Mouse (Mus musculus) kidney, postnatal 14 days (tissue): ENCODE results near the gene Arhgdig.
"Not testable (repeated sequence)": the region's sequence is repeated elsewhere in the genome, so short reads cannot be mapped to it uniquely, and the experiment has no call there.

ENCODE experiments used
- DNase-seq: peaks from one replicate; pipeline ENCODE4 v3.0.0; 2022; ENCODE audit warnings: mixed read lengths

Gene Arhgdig

DNA sequence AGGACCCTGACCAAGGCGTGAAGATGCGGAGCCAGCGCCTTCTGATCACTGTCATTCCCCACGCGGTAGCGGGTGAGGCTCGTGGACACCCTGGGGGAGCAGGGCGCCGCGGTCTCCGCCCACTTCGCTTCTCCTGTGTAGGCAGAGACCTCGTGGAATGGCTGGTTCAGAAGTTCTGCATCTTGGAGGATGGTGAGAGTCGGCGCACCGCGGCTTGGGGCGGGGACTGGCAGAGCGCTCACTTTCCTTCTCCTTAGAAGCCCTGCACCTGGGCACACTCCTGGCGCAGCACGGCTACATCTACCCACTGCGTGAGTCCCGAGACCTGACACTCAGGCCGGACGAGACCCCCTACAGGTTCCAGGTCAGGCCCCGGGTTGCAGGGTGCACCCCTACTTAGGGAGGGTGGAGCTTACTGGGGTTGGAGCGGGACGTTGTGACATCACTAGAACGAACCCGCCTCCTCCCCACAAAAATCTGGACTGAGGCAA, 4.2 kb downstream of the Arhgdig start:
- DNase-seq = peak; percentile 34

DNA sequence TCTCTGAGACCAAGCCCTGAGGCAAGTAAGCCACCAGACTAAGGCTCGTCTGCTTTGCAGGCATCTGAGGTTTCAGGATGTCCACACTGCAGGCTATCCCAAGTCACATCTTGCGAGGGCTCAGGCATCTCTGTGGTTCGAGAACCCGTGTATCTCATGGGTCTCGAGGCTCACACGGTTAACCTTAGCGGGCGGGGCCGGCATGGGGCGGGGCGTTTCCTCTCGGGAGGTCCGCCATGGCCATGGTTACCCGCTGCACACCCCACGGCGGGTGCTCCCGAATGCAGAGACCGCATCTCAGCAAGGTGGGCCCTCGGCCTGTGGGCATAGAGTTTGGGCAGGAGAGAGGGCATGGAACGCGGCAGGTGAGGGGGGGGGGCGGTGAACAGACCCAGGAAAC, 4.8 kb downstream of the Arhgdig start, which contains the start of gene Rgs11:
TSS of gene Rgs11 (plus strand) at position 215 of the 400 bp plus-strand sequence.
- peak; percentile 46 for DNase-seq

DNA sequence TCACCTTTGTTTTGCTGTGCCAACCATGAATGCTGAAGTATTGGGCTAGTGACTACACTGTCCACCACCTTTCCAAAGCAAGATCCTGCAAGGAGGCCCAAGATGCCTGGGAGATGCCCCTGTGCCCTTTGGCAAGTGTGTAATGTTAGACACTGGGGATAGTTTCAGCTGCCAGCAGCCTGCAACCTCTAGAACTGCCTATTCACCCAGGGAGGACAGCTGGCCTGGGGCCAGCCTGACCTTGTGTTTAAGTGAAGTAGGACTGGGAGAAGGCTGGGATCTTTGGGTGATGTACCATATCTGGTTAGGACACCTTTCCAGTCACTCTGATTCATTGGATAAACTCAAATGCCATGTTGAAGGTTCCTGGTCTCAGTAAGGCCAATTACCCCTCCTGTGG, 5.6 kb downstream of the Arhgdig start:
- peak; percentile 43 for DNase-seq

DNA sequence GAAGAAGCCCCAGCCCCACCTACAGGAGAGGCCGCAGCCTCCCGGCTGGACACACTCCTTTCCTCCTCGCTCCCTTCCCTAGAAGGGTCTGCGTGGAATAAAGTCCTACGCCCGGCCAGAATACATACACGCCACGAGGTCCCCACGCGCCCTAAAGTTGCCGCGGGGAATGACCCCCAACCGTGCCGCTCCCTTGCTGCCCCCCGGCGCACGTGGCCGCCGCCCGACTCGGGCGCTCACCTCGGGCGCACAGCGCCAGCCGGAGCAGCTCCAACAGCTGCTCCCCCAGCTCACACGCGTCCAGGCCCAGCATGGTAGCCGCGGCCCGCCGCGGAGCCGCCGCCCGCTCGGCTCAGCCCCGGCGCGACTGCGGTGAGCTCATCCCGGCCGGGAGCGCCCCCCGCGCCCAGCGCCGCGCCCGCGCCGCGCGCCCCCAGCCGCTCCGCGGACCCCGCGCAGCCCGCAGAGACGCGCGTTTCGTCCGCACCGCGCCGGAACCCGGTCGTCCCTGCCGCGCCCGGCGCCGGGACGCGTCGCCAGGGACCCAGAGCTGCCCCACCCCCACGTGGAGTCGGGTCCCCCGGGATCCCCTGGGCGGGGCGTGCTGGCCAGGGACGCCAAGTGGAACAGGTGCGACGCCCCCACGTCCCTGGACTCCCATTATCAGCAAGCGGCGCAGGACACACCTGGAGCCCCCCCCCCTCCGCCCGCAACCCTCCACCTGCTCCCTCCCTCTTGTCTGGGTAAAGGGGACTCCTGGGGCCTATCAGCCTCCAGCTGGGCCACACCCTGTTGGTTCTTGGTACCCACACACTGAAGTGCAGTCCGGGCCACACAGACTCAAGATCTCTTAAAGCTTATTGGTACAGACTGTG, 6.5 kb downstream of the Arhgdig start:
- DNase-seq = no peak

DNA sequence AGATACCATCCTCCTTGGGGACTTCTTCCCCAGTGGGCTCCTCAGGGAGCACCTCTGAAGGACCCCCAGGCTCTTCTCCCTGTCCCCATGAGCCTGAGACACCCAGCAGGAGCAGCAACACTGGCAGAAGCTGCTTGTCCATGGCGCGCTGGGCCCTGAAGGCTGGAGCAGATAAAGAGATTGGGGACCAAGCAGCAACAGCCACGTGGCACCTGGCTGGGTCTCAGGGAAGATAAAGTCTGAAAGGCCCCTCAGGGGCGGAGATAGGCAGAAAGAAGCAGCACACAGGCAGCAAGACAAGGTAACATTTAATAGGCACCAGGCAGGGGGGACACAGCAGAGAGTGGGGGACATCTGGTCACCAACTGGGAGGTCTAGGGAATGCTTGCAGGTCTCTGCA, 8.7 kb downstream of the Arhgdig start, which contains the start of gene Pdia2:
TSS of gene Pdia2 (minus strand) at position 196 of the 400 bp plus-strand sequence.
- DNase-seq = no peak

DNA sequence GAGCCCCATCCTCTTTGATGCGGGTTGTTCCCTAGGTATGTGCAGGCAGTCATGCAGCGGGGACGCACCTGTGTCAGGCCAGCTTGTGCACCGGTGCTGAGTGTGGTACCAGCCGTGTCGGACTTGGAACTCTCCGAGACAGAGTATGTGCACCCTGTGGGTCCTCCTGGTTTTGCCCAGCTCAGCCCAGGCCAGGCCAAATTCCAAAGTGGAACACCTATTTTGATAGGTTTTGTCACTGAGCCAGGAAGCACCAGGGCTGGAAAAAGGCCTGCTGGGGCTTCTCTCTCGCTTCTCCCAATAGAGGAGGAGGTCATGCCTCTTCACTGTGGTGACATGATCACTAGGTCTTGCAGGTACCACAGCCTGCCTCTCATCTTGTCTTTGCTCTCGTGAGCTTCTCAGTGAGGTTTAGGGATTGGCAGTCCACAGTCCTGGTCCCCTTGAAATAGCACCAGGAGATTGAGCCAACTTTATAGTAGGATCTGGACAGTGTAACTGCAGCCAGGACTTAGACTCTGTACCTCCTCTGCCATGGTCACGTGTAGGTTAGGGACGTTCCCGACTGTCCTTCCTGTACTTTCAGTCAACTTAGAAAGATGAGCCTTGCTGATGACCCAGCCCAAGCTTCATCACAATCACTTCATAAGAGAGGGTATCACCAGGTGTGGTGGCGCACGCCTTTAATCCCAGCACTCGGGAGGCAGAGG, 14.9 kb downstream of the Arhgdig start:
- DNase-seq = no peak

DNA sequence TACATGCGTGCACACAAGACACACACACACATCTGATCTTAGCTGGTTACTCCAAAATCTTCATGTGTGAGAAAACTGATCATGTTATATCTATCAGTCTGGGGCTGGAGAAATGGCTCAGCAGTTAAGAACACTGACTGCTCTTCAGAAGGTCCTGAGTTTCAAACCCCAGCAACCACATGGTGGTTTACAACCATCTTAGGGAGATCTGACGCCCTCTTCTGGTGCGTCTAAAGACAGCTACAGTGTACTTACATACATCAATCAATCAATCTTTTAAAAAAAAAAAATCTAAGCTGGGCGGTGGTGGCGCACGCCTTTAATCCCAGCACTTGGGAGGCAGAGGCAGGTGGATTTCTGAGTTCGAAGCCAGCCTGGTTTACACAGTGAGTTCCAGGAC, 16.1 kb downstream of the Arhgdig start:
- not testable (repeated sequence) for DNase-seq

DNA sequence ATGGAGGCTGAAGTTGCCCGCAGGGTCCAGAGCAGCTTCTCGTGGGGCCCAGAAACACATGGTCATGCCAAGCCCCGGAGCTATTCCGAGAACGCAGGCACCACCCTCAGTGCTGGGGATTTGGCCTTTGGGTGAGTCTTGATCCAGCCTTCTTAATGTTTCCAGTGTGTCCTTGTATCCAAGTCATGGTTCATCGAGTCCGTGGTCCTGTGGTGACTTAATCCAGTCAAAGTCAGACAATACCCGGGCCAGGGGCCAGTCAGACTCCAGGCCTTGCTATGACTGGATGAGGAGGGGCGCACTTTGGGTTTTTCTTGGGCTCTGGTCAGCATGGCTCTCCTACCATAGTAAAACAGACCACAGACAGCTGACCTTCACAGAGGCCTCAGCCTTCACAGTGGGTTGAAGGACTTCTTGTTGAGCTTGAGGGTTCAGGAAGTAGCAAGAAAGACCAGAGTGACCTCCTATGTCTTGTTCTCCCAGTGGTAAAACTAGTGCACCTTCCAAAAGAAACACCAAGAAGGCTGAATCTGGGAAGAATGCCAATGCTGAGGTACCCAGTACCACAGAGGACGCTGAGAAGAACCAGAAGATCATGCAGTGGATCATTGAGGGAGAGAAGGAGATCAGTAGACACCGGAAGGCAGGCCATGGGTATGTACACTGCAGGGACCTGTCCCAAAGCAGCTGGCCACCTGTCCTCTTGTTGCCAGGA, 19.3 kb downstream of the Arhgdig start:
- no peak for DNase-seq

DNA sequence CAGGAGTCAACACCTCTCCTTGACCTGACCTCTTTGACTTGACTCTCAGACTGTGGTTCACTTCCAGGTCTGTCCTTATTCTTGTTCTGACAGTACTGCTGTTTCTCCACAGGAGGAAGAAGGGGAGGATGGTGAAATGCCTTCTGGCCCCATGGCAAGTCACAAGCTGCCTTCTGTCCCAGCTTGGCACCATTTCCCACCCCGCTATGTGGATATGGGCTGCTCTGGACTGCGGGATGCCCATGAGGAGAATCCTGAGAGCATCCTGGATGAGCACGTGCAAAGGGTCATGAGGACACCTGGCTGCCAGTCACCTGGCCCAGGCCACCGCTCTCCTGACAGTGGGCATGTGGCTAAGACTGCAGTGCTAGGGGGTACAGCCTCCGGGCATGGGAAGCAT, 20.0 kb downstream of the Arhgdig start:
- no peak for DNase-seq

DNA sequence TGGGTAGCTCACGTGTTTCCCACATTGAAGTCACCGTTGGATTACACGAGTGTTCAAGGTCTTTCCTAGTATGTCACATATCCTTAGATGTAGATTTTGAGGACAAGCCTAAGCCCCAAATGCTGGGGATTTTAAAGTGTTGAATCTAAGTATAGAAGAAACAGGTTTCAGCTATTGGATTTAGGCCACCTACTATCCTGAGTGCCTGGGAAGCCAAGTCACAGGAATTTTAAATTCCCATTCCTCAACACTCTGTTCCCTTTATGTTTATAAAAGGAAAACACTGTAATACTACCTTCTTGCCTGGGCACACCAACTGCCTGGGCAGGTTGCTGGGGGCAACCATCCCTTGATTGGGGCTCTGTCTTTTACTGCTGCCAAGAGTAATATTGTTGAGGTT, 26.4 kb downstream of the Arhgdig start:
- DNase-seq = no peak

DNA sequence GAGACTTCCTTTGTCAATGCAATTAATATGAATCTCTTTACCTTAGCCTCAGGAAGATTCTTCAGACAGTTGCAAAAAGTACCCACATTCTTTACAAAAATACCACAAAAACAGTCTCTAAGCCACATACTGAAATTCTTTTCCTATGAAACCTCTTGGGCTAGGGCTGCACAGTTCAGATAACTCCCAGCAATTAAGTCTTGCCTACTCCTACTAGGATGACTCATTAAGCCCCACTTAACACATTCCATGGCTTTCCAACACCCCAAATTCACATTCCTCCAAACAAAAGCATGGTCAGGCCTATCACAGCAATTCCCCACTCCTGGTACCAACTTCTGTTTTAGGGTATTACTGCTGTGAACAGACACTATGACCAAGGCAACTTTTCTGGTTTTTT, 29.0 kb downstream of the Arhgdig start:
- no peak for DNase-seq

DNA sequence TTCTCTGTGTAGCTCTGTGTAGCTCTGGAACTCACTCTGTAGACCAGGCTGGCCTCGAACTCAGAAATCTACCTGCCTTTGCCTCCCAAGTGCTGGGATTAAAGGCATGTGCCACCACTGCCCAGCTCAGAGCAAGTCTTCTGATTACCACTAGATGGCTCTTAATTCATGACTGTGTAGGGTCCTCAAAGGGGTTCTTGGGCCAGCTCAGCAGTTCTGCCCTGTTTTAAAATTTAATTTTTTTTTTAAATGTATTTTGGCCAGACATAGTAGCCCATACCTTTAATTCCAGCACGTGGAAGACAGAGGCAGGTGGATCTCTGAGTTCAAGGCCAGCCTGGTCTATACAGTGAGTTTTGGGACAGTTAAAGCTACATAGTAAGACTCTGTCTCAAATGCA, 32.3 kb downstream of the Arhgdig start:
- DNase-seq = not testable (repeated sequence)

DNA sequence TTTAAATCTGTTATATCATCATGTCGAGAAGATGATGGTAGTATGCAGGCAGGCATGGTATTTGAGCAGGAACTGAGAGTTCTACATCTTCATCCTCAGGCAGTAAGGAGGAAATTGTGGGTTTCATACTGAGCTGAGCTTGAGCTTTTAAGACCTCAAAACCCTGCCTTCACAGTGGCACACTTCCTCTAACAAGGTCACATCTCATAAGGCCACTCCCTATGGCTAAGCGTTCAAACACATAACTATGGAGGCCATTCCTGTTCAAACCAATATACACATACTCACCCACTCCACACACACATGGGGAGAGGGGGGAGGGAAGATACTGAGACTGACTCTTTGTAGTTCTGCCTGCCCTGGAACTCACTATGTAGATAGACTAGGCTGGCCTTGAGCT, 39.5 kb downstream of the Arhgdig start:
- no peak for DNase-seq

DNA sequence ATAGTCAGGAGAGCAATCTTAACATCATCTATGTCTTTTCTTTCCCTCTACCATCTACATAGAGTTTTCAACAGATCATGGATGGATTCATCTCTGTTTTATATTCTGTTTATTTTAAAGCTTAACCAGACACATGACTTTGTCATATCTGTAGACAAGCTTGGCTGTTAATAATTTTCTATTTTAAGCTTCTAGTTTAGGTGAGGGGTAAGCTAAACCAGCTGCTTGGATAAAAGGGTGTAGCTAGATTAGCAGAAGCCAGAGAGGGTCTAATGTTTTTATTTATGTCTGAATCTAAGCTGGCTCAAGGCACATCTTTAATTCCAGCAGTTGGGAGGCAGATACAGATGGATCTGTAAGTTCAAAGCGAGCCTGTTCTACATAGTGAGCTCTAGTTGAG, 44.9 kb downstream of the Arhgdig start:
- DNase-seq = no peak

DNA sequence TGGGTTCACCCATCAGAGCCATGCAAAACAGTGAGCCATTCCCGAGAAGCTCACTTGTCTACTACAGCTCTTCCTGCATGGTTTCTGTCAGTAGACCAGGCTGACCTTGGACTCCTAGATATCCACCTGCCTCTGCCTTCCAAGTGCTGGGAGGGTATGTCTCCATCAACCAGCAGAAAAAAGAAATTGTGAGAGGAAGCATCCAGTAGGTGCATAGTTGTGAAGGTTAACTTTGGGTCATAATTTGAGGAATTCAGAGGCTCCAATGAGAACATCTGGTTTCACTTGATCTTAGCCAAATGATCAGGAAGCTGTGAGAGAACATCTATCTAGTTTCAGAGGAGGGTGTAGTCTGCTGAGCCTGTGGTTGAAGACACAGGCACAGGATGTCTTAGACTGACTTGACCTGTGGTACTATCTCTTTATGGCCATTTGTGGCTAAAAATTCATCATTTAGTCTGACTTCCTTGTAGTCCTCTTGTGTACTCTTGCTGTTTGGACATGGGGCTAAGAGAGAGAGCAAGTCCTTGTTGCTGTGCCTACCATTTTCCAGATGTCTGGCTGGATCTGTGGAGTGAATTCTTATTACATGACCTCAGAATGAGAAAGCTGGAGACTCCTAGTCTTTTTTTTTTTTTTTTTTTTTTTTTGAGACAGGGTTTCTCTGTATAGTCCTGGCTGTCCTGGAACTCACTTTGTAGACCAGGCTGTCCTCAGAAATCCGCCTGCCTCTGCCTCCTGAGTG, 55.5 kb downstream of the Arhgdig start:
- no peak for DNase-seq
